Mouse (Mus musculus) left cerebral cortex, adult 2 months (tissue): Measurements from ENCODE around the gene Ppp1r1a. TPM values are rescaled to one million over a fixed set of nuclear protein-coding genes. Genes with fewer than 3 reads are reported as not detected.
A peak's percentile ranks its signal among the peaks of the same experiment; 100 is the strongest.

Experiments
- DNase-seq, 2 experiments: peaks; one replicate each; pipeline ENCODE4 v3.0.0; 2021 to 2022; ENCODE audit warnings: low spot score in 2 of 2, mixed read lengths in 1 of 2; ENCODE audit errors: extremely low spot score in 1 of 2
- H3K27ac ChIP-seq: fragments of 200-600 bp; 2 replicates; pipeline ENCODE4 v1.8.1; 2022
- H3K4me3 ChIP-seq: fragments of 200-600 bp; 2 replicates; pipeline ENCODE4 v1.8.1; 2022
- CTCF ChIP-seq: fragments of 200-600 bp; IDR thresholded peaks from 2 replicates; pipeline ENCODE4 v1.8.1; 2022; ENCODE audit warnings: antibody characterized with exemption, mild to moderate bottlenecking, moderate library complexity
- intact Hi-C: fragments of 180-260 bp; cut with DNase I; formaldehyde crosslinking; loops from one replicate; pipeline ENCODE4 v1.15.1; 2025
- total RNA-seq, 2 experiments: library from RNA; stranded (reverse); gene quantifications; 2 replicates each; pipeline ENCODE4 v1.2.3; 2021

Gene Ppp1r1a
- total RNA-seq, 2 experiments from 2014 or later: 140 to 150 TPM

DNA sequence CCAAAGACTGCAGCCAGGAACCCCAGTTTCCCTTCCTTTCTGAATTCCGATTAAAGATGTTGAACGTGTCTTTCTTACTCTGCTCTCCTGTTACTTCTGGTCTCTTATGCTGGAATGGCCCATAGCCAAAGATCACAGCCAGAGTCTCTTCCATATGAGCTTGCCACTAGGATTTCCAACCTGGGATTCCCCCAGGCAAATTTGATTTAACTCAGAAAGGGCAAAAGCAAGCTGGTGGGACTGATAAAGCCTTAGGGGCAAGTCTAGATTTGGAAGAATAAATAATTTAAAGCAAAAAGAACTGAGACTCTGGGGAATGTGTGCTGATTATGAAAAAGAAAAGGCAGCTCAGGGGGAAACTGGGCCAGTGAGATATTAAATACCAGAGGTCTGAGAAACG is 52.7 kb downstream of the Ppp1r1a start:
- no peak for TF ChIP-seq CTCF
- Histone ChIP-seq H3K4me3 (no peak overlapping the region), H3K27ac (no peak overlapping the region)
- DNase-seq: no peak
- intact Hi-C loops: no loop called here

DNA sequence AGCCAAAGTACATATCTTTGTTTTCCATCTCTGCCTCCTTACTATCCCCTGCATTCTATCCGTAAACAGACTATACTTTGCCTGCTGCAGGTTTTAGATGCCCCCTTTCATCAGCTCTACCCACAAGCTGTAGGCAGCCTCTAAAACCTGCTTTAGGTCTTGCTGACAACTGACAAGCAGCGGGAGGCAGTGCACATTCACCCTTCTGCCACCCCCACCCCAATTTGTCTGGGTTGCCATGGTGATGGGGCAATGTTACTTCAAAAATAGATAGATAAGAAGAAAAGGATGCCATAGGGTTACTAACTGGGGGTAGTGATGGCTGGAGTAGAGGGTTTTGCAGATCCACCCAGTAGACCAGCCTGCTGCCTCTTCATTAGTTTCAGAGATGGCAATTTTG is 53.3 kb downstream of the Ppp1r1a start:
- intact Hi-C loops: loop anchor here (5.0 kb wide), 1 partner anchor 53 kb away; the partner anchor contains the start of gene Ppp1r1a
- no peak overlapping the region for H3K27ac ChIP-seq
- TF ChIP-seq CTCF: no peak

DNA sequence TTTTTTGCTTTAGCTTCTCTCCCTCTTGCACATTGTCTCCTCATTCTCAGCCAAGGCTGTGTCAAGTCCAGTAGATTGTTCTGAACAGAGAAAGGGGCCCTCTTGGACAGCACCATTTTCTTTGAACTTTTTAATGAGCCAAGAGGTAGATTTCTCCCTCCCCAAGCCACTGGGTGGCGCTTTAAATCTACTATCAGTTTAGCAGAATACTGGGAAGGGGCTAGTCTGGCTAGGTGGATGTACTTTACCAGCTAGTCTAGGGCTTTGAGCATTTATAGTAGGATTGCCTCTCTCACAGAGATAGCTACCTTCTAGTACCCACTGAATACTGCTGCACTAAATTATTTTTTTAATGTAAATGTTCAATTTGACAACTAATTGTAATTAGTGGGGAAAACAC is 55.3 kb downstream of the Ppp1r1a start:
- no peak overlapping the region for H3K27ac ChIP-seq
- intact Hi-C loops: loop anchor here (5.0 kb wide), 1 partner anchor 55 kb away; the partner anchor contains the start of gene Ppp1r1a
- DNase-seq: peak in 1 of 2 experiments; percentile 40

More for the DNA sequence above, 53.3 kb downstream of the Ppp1r1a start:
- H3K4me3 ChIP-seq: no peak overlapping the region
- no peak for DNase-seq

More for the DNA sequence above, 55.3 kb downstream of the Ppp1r1a start:
- no peak overlapping the region for H3K4me3 ChIP-seq
- peak; percentile 65 for TF ChIP-seq CTCF

Other genes starting within 250 kb of the Ppp1r1a start
- gene Gpr84, start 227.4 kb downstream of the Ppp1r1a start, total RNA-seq: under 1 TPM; 0.40 to 0.66 TPM
- 10 to 100 TPM; 66.1 to 77.5 TPM for gene Zfp385a, start 197.9 kb downstream of the Ppp1r1a start, total RNA-seq
- gene Itga5, start 171.2 kb downstream of the Ppp1r1a start, total RNA-seq: 1 to 10 TPM; 2.6 to 3.0 TPM
- gene Gtsf1, start 107.5 kb downstream of the Ppp1r1a start, total RNA-seq: not detected
- gene Gtsf2, start 89.5 kb downstream of the Ppp1r1a start, total RNA-seq: not detected
- gene Nckap1l, start 84.2 kb downstream of the Ppp1r1a start, total RNA-seq: 1 to 10 TPM; 8.3 to 9.2 TPM
- 100 to 1,000 TPM; 138 to 175 TPM for gene Pde1b, start 35.0 kb downstream of the Ppp1r1a start, total RNA-seq
- gene Glycam1, start 27.1 kb upstream of the Ppp1r1a start, total RNA-seq: not detected
- gene Mucl1, start 217.5 kb upstream of the Ppp1r1a start, total RNA-seq: not detected